Mouse (Mus musculus): ENCODE data around the gene A130010J15Rik. TPM values are rescaled to one million over a fixed set of nuclear protein-coding genes. Genes with fewer than 3 reads are reported as not detected.

The A130010J15Rik gene
- polyA plus RNA-seq (2015; fragmentation: Nextera tagmentation; extraction: Ambion mirVana): 13.0 and 13.7 TPM in 2 replicates

GRCm38 (mm10) chr1:193167746-193168145 is at the start of gene A130010J15Rik:
A130010J15Rik (plus strand) TSS chr1:193168046.
- ATAC-seq: no peak
- Histone ChIP-seq H3K4me1 (ENCODE audit: control insufficient read depth, insufficient read depth, low read length) (peaks cover 13% of the 10 kb centered on the region; the same call in 1 of the 2 replicates), H3K9ac (ENCODE audit: low read depth, low read length) (no peak within 1 kb of the TSS), H3K27me3 (replicated peaks; ENCODE audit: control insufficient read depth, insufficient read depth, low read length) (no peaks in the 10 kb centered on the region), H3K36me3 (ENCODE audit: control insufficient read depth, insufficient read depth, low read length) (peaks cover 2% of the 10 kb centered on the region; the same call in 1 of the 2 replicates), H3K27ac (ENCODE audit: low read length) (no peak within 1 kb of the TSS), H3K9me3 (ENCODE audit: control insufficient read depth, low read length) (no peaks in the 10 kb centered on the region), H3K4me2 (ENCODE audit: low read depth, low read length) (no peak within 1 kb of the TSS), H3K4me3 (ENCODE audit: low read length) (no peak within 1 kb of the TSS)
- 84% methylated on average over 3 of the region's 3 CpGs for WGBS

DNA sequence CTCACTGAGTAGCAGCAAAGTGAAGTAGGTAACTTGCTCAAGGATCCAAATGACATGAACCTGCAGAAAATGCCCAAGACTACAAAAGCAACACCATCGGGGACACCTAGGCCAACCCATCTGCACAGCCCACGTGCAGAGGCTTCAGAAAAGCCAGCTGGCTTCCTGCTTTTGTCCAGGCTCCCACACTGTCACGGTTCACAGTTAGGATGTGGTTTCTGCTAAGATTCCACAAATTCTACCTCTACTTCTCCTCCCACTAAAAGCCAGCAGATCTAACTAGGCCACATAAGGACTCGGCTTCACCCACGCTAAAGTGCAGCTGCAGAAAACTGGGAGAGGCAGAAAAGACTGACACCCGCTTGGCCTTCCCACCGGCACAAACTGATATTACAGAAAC is 45.1 kb upstream of the A130010J15Rik start:
- Histone ChIP-seq H3K27me3 (replicated peaks; ENCODE audit: control insufficient read depth, insufficient read depth, low read length) (no peaks in the 10 kb centered on the region), H3K27ac (ENCODE audit: low read length) (no peak overlapping the region), H3K4me1 (ENCODE audit: control insufficient read depth, insufficient read depth, low read length) (no peaks in the 10 kb centered on the region), H3K4me3 (ENCODE audit: low read length) (no peak overlapping the region), H3K9ac (ENCODE audit: low read depth, low read length) (no peak overlapping the region), H3K9me3 (ENCODE audit: control insufficient read depth, low read length) (no peaks in the 10 kb centered on the region), H3K4me2 (ENCODE audit: low read depth, low read length) (no peak overlapping the region), H3K36me3 (ENCODE audit: control insufficient read depth, insufficient read depth, low read length) (peaks cover 14% of the 10 kb centered on the region)
- WGBS: 91% methylated on average over 7 of the region's 7 CpGs
- no peak for ATAC-seq

- Histone ChIP-seq H3K27ac (ENCODE audit: low read length) (no peak overlapping the region), H3K4me1 (ENCODE audit: control insufficient read depth, insufficient read depth, low read length) (no peaks in the 10 kb centered on the region), H3K9me3 (ENCODE audit: control insufficient read depth, low read length) (no peaks in the 10 kb centered on the region), H3K36me3 (ENCODE audit: control insufficient read depth, insufficient read depth, low read length) (peaks cover 12% of the 10 kb centered on the region), H3K9ac (ENCODE audit: low read depth, low read length) (no peak overlapping the region), H3K4me2 (ENCODE audit: low read depth, low read length) (no peak overlapping the region), H3K4me3 (ENCODE audit: low read length) (no peak overlapping the region), H3K27me3 (replicated peaks; ENCODE audit: control insufficient read depth, insufficient read depth, low read length) (no peaks in the 10 kb centered on the region)
- ATAC-seq: no peak
- 87% methylated on average over 6 of the region's 6 CpGs for WGBS
Observed at GRCm38 (mm10) chr1:193123290-193123689, 44.6 kb upstream of the A130010J15Rik start.

GRCm38 (mm10) chr1:193125835-193126234 is 42.0 kb upstream of the A130010J15Rik start:
- H3K27ac ChIP-seq (ENCODE audit: low read length): no peak overlapping the region
- 67% methylated on average over 4 of the region's 4 CpGs for WGBS
- no peaks in the 10 kb centered on the region for H3K27me3 ChIP-seq (replicated peaks; ENCODE audit: control insufficient read depth, insufficient read depth, low read length)
- H3K4me1 ChIP-seq (ENCODE audit: control insufficient read depth, insufficient read depth, low read length): peaks cover 9% of the 10 kb centered on the region
- no peak overlapping the region for H3K4me3 ChIP-seq (ENCODE audit: low read length)
- peaks cover 12% of the 10 kb centered on the region for H3K36me3 ChIP-seq (ENCODE audit: control insufficient read depth, insufficient read depth, low read length)
- H3K9me3 ChIP-seq (ENCODE audit: control insufficient read depth, low read length): no peaks in the 10 kb centered on the region
- H3K4me2 ChIP-seq (ENCODE audit: low read depth, low read length): no peak overlapping the region
- H3K9ac ChIP-seq (ENCODE audit: low read depth, low read length): no peak overlapping the region
- no peak for ATAC-seq

DNA sequence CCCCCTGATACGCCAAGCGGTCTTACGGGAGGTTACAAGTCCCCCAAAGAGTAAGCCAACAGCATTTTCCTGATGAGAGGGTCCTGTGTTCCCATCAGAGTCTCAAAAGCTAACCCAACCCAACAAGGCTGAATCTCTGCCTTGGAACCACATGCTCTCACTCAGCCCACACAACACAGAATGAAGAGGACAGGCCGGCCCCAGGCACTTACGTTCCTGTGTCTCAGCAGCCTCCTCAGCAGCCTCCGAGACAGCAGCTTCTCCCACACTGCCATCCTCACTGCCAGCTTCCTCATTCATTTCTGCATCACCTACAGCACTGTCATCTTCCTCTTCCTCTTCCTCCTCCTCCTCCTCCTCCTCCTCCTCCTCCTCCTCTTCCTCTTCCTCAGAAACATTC is 39.8 kb upstream of the A130010J15Rik start:
- no peak overlapping the region for H3K4me2 ChIP-seq (ENCODE audit: low read depth, low read length)
- H3K4me1 ChIP-seq (ENCODE audit: control insufficient read depth, insufficient read depth, low read length): peaks cover 10% of the 10 kb centered on the region
- no peak overlapping the region for H3K27ac ChIP-seq (ENCODE audit: low read length)
- no peak overlapping the region for H3K9ac ChIP-seq (ENCODE audit: low read depth, low read length)
- H3K27me3 ChIP-seq (replicated peaks; ENCODE audit: control insufficient read depth, insufficient read depth, low read length): no peaks in the 10 kb centered on the region
- H3K9me3 ChIP-seq (ENCODE audit: control insufficient read depth, low read length): no peaks in the 10 kb centered on the region
- 84% methylated on average over 6 of the region's 6 CpGs for WGBS
- peaks cover 7% of the 10 kb centered on the region for H3K36me3 ChIP-seq (ENCODE audit: control insufficient read depth, insufficient read depth, low read length)
- H3K4me3 ChIP-seq (ENCODE audit: low read length): no peak overlapping the region
- ATAC-seq: no peak

DNA sequence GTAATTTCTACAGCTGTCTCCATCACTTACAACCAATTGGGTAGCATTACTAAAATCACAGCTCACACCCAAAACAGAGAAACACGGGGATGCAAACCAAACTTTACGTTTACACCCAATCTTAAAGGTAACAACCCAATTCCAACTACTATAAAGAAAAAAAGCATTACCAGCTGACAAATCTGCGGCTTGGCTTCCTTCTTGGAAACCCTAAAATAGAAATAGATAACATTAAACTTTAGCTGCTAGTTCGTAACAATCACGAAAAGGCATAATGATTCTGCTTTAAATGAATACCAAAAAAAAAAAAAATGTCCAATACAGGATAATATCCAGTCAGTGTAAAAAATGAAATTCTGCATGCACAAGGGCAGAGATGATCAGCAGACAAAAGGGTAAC is 38.5 kb upstream of the A130010J15Rik start:
- WGBS: 28% methylated on average over 5 of the region's 5 CpGs
- Histone ChIP-seq H3K4me1 (ENCODE audit: control insufficient read depth, insufficient read depth, low read length) (peaks cover 10% of the 10 kb centered on the region), H3K4me2 (ENCODE audit: low read depth, low read length) (peak overlapping the region; percentile 73), H3K9me3 (ENCODE audit: control insufficient read depth, low read length) (no peaks in the 10 kb centered on the region), H3K9ac (ENCODE audit: low read depth, low read length) (peak overlapping the region; percentile 87), H3K27me3 (replicated peaks; ENCODE audit: control insufficient read depth, insufficient read depth, low read length) (no peaks in the 10 kb centered on the region), H3K36me3 (ENCODE audit: control insufficient read depth, insufficient read depth, low read length) (0 out of 2 replicates have a peak, but pooled peaks cover 4% of the 10 kb centered on the region), H3K27ac (ENCODE audit: low read length) (no peak overlapping the region), H3K4me3 (ENCODE audit: low read length) (peak overlapping the region; percentile 91)
- no peak for ATAC-seq

DNA sequence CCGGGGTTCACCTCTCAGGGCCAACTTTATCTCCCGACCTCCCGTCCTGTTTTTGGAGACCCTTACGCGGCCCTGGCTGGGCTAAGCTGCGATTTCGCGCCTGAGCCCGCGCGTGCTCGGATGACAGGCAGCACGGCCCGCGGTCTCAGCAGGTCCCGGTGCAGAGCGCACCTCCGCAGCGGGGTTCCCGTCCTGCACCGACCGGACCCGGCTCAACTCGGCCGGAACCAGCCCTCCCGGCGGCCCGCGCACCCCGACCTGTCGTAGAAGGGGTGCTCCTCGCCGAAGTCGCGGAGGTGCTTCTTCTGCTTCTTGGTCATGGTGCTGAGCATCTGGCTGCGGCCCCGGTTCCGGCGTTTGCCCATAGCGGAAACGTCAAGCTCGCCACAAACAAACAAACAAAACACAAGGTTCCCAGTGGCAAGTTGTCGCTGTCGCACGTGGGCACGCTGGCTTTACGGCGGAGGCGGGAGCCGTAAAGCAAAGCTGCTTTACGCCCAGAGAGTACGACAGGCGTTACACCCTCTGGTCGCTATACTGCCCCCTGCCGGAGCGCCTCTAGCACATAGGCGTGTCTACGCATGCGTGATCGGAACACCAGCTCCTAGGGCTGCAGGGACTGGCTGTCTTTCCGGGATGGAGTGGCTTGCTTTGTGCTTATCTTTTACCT is 37.9 kb upstream of the A130010J15Rik start, which contains the start of gene Diexf:
Gene Diexf (minus strand): TSS at position 487 of the 670 bp plus-strand sequence.
- Histone ChIP-seq H3K9me3 (ENCODE audit: control insufficient read depth, low read length) (no peaks in the 10 kb centered on the region), H3K4me1 (ENCODE audit: control insufficient read depth, insufficient read depth, low read length) (peaks cover 10% of the 10 kb centered on the region), H3K9ac (ENCODE audit: low read depth, low read length) (peak within 1 kb of the TSS; percentile 87), H3K4me2 (ENCODE audit: low read depth, low read length) (peak within 1 kb of the TSS; percentile 73), H3K27me3 (replicated peaks; ENCODE audit: control insufficient read depth, insufficient read depth, low read length) (no peaks in the 10 kb centered on the region), H3K36me3 (ENCODE audit: control insufficient read depth, insufficient read depth, low read length) (0 out of 2 replicates have a peak, but pooled peaks cover 4% of the 10 kb centered on the region), H3K4me3 (ENCODE audit: low read length) (peak within 1 kb of the TSS; percentile 91), H3K27ac (ENCODE audit: low read length) (peak within 1 kb of the TSS; percentile 81)
- peak; percentile 80 for ATAC-seq
- WGBS: under 1% methylated on average over 61 of the region's 61 CpGs

DNA sequence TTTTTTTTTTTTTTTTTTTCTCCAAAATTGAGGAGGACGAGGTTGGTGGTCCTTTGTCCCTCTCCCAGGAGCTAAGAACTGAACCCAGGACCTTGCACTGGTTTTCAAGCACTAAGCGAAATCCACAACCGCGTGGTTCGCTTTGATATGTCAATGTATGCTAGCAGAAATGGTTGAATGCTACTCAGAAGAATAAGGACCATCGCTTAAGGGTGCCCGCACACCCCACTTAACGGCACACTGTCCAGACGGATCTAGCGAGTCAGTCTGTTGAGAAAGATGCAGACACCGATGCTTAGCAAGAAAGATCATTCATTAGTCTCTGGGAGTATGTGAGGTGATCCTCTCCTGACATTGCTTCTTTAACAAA is 37.4 kb upstream of the A130010J15Rik start:
- Histone ChIP-seq H3K9me3 (ENCODE audit: control insufficient read depth, low read length) (no peaks in the 10 kb centered on the region), H3K36me3 (ENCODE audit: control insufficient read depth, insufficient read depth, low read length) (0 out of 2 replicates have a peak, but pooled peaks cover 4% of the 10 kb centered on the region), H3K9ac (ENCODE audit: low read depth, low read length) (peak overlapping the region; percentile 52), H3K27me3 (replicated peaks; ENCODE audit: control insufficient read depth, insufficient read depth, low read length) (no peaks in the 10 kb centered on the region), H3K27ac (ENCODE audit: low read length) (peak overlapping the region; percentile 81), H3K4me2 (ENCODE audit: low read depth, low read length) (peak overlapping the region; percentile 48), H3K4me3 (ENCODE audit: low read length) (peak overlapping the region; percentile 91), H3K4me1 (ENCODE audit: control insufficient read depth, insufficient read depth, low read length) (peaks cover 10% of the 10 kb centered on the region)
- WGBS: 19% methylated on average over 11 of the region's 11 CpGs
- peak; percentile 31 for ATAC-seq

DNA sequence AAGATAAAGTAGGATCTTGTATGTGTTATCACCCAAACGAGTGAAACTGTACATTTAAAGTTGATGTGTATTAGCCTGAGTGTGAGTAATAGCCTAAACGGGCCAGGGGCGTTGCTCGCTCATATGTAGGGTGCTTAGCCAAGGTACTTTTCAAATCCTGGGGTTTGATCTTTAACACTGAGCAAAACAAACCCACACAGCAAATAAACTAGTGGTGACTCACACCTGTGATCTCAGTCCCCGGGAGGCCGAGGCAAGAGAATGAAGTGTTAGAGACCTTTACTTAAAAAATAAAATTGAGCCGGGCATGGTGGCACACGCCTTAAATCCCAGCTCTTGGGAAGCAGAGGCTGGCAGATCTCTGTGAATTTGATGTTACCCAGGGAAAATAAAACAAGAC is 37.0 kb upstream of the A130010J15Rik start:
- WGBS: 44% methylated on average over 8 of the region's 8 CpGs
- Histone ChIP-seq H3K9ac (ENCODE audit: low read depth, low read length) (peak overlapping the region; percentile 52), H3K4me2 (ENCODE audit: low read depth, low read length) (peak overlapping the region; percentile 48), H3K9me3 (ENCODE audit: control insufficient read depth, low read length) (no peaks in the 10 kb centered on the region), H3K27ac (ENCODE audit: low read length) (peak overlapping the region; percentile 81), H3K36me3 (ENCODE audit: control insufficient read depth, insufficient read depth, low read length) (0 out of 2 replicates have a peak, but pooled peaks cover 4% of the 10 kb centered on the region), H3K27me3 (replicated peaks; ENCODE audit: control insufficient read depth, insufficient read depth, low read length) (no peaks in the 10 kb centered on the region), H3K4me3 (ENCODE audit: low read length) (peak overlapping the region; percentile 91), H3K4me1 (ENCODE audit: control insufficient read depth, insufficient read depth, low read length) (peaks cover 10% of the 10 kb centered on the region)
- ATAC-seq: peak; percentile 44
